Mouse (Mus musculus): ENCODE data around the gene Tmem80. TPM values are rescaled to one million over a fixed set of nuclear protein-coding genes. Genes with fewer than 3 reads are reported as not detected.

Gene Tmem80
- polyA plus RNA-seq, 1 experiment from 2014 or later = 62.2 TPM

GRCm38 (mm10) chr7:141343230-141343629 lies 15.7 kb downstream of the Tmem80 start:
- no peaks in the 10 kb centered on the region for H3K9me3 ChIP-seq (ENCODE audit: control insufficient read depth, low read length)
- H3K36me3 ChIP-seq (ENCODE audit: control insufficient read depth, insufficient read depth) = no peaks in the 10 kb centered on the region
- H3K27ac ChIP-seq (ENCODE audit: low read length) = no peak overlapping the region
- H3K4me1 ChIP-seq (replicated peaks; ENCODE audit: control insufficient read depth, insufficient read depth, low read length) = peaks cover 5% of the 10 kb centered on the region; the same call in 1 of the 2 replicates
- no peak overlapping the region for H3K9ac ChIP-seq (replicated peaks; ENCODE audit: low read depth, low read length)
- no peak overlapping the region for H3K4me3 ChIP-seq (replicated peaks; ENCODE audit: low read length)
- no peak overlapping the region for H3K4me2 ChIP-seq (ENCODE audit: low read length)
- H3K27me3 ChIP-seq (replicated peaks; ENCODE audit: control insufficient read depth, insufficient read depth, low read length) = 0 out of 2 replicates have a peak, but pooled peaks cover 3% of the 10 kb centered on the region
- no peak for ATAC-seq
- 57% methylated on average over 2 of the region's 2 CpGs for WGBS

GRCm38 (mm10) chr7:141343696-141344095 lies 16.2 kb downstream of the Tmem80 start:
- 78% methylated on average over 7 of the region's 7 CpGs for WGBS

GRCm38 (mm10) chr7:141344787-141345186 lies 17.2 kb downstream of the Tmem80 start:
- Histone ChIP-seq H3K4me3 (replicated peaks; ENCODE audit: low read length) (no peak overlapping the region), H3K4me1 (replicated peaks; ENCODE audit: control insufficient read depth, insufficient read depth, low read length) (no peaks in the 10 kb centered on the region), H3K4me2 (ENCODE audit: low read length) (no peak overlapping the region), H3K27me3 (replicated peaks; ENCODE audit: control insufficient read depth, insufficient read depth, low read length) (no peaks in the 10 kb centered on the region; the same call in 1 of the 2 replicates), H3K27ac (ENCODE audit: low read length) (no peak overlapping the region), H3K9ac (replicated peaks; ENCODE audit: low read depth, low read length) (no peak overlapping the region), H3K9me3 (ENCODE audit: control insufficient read depth, low read length) (no peaks in the 10 kb centered on the region), H3K36me3 (ENCODE audit: control insufficient read depth, insufficient read depth) (no peaks in the 10 kb centered on the region)
- WGBS = 95% methylated on average over 5 of the region's 5 CpGs
- ATAC-seq = no peak

More at GRCm38 (mm10) chr7:141343696-141344095, 16.2 kb downstream of the Tmem80 start:
- ATAC-seq = no peak
- Histone ChIP-seq H3K9me3 (ENCODE audit: control insufficient read depth, low read length) (no peaks in the 10 kb centered on the region), H3K4me3 (replicated peaks; ENCODE audit: low read length) (no peak overlapping the region), H3K27me3 (replicated peaks; ENCODE audit: control insufficient read depth, insufficient read depth, low read length) (0 out of 2 replicates have a peak, but pooled peaks cover 3% of the 10 kb centered on the region), H3K4me1 (replicated peaks; ENCODE audit: control insufficient read depth, insufficient read depth, low read length) (peaks cover 3% of the 10 kb centered on the region; the same call in 1 of the 2 replicates), H3K36me3 (ENCODE audit: control insufficient read depth, insufficient read depth) (no peaks in the 10 kb centered on the region), H3K4me2 (ENCODE audit: low read length) (no peak overlapping the region), H3K9ac (replicated peaks; ENCODE audit: low read depth, low read length) (no peak overlapping the region), H3K27ac (ENCODE audit: low read length) (no peak overlapping the region)

- WGBS = 82% methylated on average over 6 of the region's 6 CpGs
- H3K9ac ChIP-seq (replicated peaks; ENCODE audit: low read depth, low read length) = no peak overlapping the region
- H3K9me3 ChIP-seq (ENCODE audit: control insufficient read depth, low read length) = no peaks in the 10 kb centered on the region
- no peaks in the 10 kb centered on the region for H3K36me3 ChIP-seq (ENCODE audit: control insufficient read depth, insufficient read depth)
- H3K4me3 ChIP-seq (replicated peaks; ENCODE audit: low read length) = no peak overlapping the region
- no peaks in the 10 kb centered on the region; the same call in 1 of the 2 replicates for H3K27me3 ChIP-seq (replicated peaks; ENCODE audit: control insufficient read depth, insufficient read depth, low read length)
- H3K27ac ChIP-seq (ENCODE audit: low read length) = no peak overlapping the region
- no peak for ATAC-seq
- H3K4me1 ChIP-seq (replicated peaks; ENCODE audit: control insufficient read depth, insufficient read depth, low read length) = peaks cover 13% of the 10 kb centered on the region
- no peak overlapping the region for H3K4me2 ChIP-seq (ENCODE audit: low read length)
Observed at GRCm38 (mm10) chr7:141351061-141351460, 23.5 kb downstream of the Tmem80 start.

DNA sequence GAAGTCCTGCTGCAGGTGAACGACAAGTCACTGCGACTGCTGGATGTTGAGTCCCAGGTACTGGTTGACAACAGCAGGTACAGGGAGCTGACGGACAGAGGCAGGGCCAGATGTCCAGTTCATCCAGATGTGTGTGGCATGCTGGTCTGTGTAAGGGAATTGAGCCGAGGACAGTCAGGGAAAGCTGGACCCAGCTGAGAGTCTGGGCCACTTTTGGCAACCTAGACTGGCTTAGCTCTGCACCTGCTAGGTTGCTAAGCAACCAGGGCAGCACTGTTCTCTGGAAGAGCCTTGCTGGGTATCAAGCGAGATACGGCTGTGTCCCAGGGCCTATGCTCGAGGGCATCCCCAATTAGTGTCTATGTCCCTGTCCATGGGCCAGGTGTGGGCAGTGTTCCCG lies 27.5 kb downstream of the Tmem80 start:
- no peak overlapping the region for H3K4me2 ChIP-seq (ENCODE audit: low read length)
- no peaks in the 10 kb centered on the region for H3K9me3 ChIP-seq (ENCODE audit: control insufficient read depth, low read length)
- H3K4me3 ChIP-seq (replicated peaks; ENCODE audit: low read length) = no peak overlapping the region
- H3K36me3 ChIP-seq (ENCODE audit: control insufficient read depth, insufficient read depth) = no peaks in the 10 kb centered on the region
- H3K9ac ChIP-seq (replicated peaks; ENCODE audit: low read depth, low read length) = no peak overlapping the region
- H3K4me1 ChIP-seq (replicated peaks; ENCODE audit: control insufficient read depth, insufficient read depth, low read length) = peaks cover 13% of the 10 kb centered on the region
- no peak overlapping the region for H3K27ac ChIP-seq (ENCODE audit: low read length)
- ATAC-seq = peak; percentile 47; the same call in 1 of the 2 replicates
- no peaks in the 10 kb centered on the region for H3K27me3 ChIP-seq (replicated peaks; ENCODE audit: control insufficient read depth, insufficient read depth, low read length)
- 63% methylated on average over 8 of the region's 8 CpGs for WGBS

- H3K9ac ChIP-seq (replicated peaks; ENCODE audit: low read depth, low read length) = no peak overlapping the region
- WGBS = 50% methylated on average over 12 of the region's 12 CpGs
- ATAC-seq = no peak
- H3K36me3 ChIP-seq (ENCODE audit: control insufficient read depth, insufficient read depth) = no peaks in the 10 kb centered on the region
- no peaks in the 10 kb centered on the region for H3K9me3 ChIP-seq (ENCODE audit: control insufficient read depth, low read length)
- H3K4me1 ChIP-seq (replicated peaks; ENCODE audit: control insufficient read depth, insufficient read depth, low read length) = peaks cover 13% of the 10 kb centered on the region
- H3K27me3 ChIP-seq (replicated peaks; ENCODE audit: control insufficient read depth, insufficient read depth, low read length) = no peaks in the 10 kb centered on the region
- no peak overlapping the region for H3K4me3 ChIP-seq (replicated peaks; ENCODE audit: low read length)
- H3K27ac ChIP-seq (ENCODE audit: low read length) = no peak overlapping the region
- no peak overlapping the region for H3K4me2 ChIP-seq (ENCODE audit: low read length)
Observed at GRCm38 (mm10) chr7:141355626-141356326, 28.2 kb downstream of the Tmem80 start.

GRCm38 (mm10) chr7:141356971-141357370 lies 29.4 kb downstream of the Tmem80 start:
- 77% methylated on average over 14 of the region's 14 CpGs for WGBS
- H3K9me3 ChIP-seq (ENCODE audit: control insufficient read depth, low read length) = no peaks in the 10 kb centered on the region
- no peak overlapping the region for H3K9ac ChIP-seq (replicated peaks; ENCODE audit: low read depth, low read length)
- H3K4me1 ChIP-seq (replicated peaks; ENCODE audit: control insufficient read depth, insufficient read depth, low read length) = peaks cover 16% of the 10 kb centered on the region
- H3K36me3 ChIP-seq (ENCODE audit: control insufficient read depth, insufficient read depth) = no peaks in the 10 kb centered on the region
- H3K4me2 ChIP-seq (ENCODE audit: low read length) = no peak overlapping the region
- no peak overlapping the region for H3K27ac ChIP-seq (ENCODE audit: low read length)
- peaks cover 2% of the 10 kb centered on the region; the same call in 1 of the 2 replicates for H3K27me3 ChIP-seq (replicated peaks; ENCODE audit: control insufficient read depth, insufficient read depth, low read length)
- ATAC-seq = no peak
- H3K4me3 ChIP-seq (replicated peaks; ENCODE audit: low read length) = no peak overlapping the region

- Histone ChIP-seq H3K4me2 (ENCODE audit: low read length) (peak overlapping the region; percentile 8; the same call in 1 of the 2 replicates), H3K36me3 (ENCODE audit: control insufficient read depth, insufficient read depth) (no peaks in the 10 kb centered on the region), H3K27me3 (replicated peaks; ENCODE audit: control insufficient read depth, insufficient read depth, low read length) (peaks cover 2% of the 10 kb centered on the region; the same call in 1 of the 2 replicates), H3K9ac (replicated peaks; ENCODE audit: low read depth, low read length) (peak overlapping the region; percentile 27; the same call in 1 of the 2 replicates), H3K4me1 (replicated peaks; ENCODE audit: control insufficient read depth, insufficient read depth, low read length) (0 out of 2 replicates have a peak, but pooled peaks cover 3% of the 10 kb centered on the region), H3K27ac (ENCODE audit: low read length) (no peak overlapping the region), H3K4me3 (replicated peaks; ENCODE audit: low read length) (no peak overlapping the region), H3K9me3 (ENCODE audit: control insufficient read depth, low read length) (no peaks in the 10 kb centered on the region)
- 7% methylated on average over 24 of the region's 24 CpGs for WGBS
- no peak for ATAC-seq
Observed at GRCm38 (mm10) chr7:141361510-141361909, 34.0 kb downstream of the Tmem80 start.

- Histone ChIP-seq H3K36me3 (ENCODE audit: control insufficient read depth, insufficient read depth) (no peaks in the 10 kb centered on the region), H3K4me2 (ENCODE audit: low read length) (no peak overlapping the region), H3K4me1 (replicated peaks; ENCODE audit: control insufficient read depth, insufficient read depth, low read length) (0 out of 2 replicates have a peak, but pooled peaks cover 3% of the 10 kb centered on the region), H3K9ac (replicated peaks; ENCODE audit: low read depth, low read length) (no peak overlapping the region), H3K9me3 (ENCODE audit: control insufficient read depth, low read length) (no peaks in the 10 kb centered on the region), H3K27me3 (replicated peaks; ENCODE audit: control insufficient read depth, insufficient read depth, low read length) (peaks cover 2% of the 10 kb centered on the region; the same call in 1 of the 2 replicates), H3K4me3 (replicated peaks; ENCODE audit: low read length) (no peak overlapping the region), H3K27ac (ENCODE audit: low read length) (no peak overlapping the region)
- no peak for ATAC-seq
- WGBS = 64% methylated on average over 4 of the region's 4 CpGs
Observed at GRCm38 (mm10) chr7:141363106-141363751, 35.7 kb downstream of the Tmem80 start.

All from forebrain, embryonic 16.5 days (tissue).